Mouse (Mus musculus) forebrain, embryonic 12.5 days (tissue): ENCODE results near the gene Ppp1r12a. TPM values are rescaled to one million over a fixed set of nuclear protein-coding genes. Genes with fewer than 3 reads are reported as not detected.

Experiments
- ATAC-seq: fragments of 200-750 bp; cut with Nextera tagmentation; 2 replicates; pipeline ENCODE4 v1.8.0; 2017; ENCODE audit warnings: moderate TSS enrichment; ENCODE audit not compliant: low FRiP score
- H3K27ac ChIP-seq: fragments of 300-500 bp; sonication (generic); 2 replicates; pipeline ENCODE4 v1.5.1; 2016; ENCODE audit warnings: mild to moderate bottlenecking
- H3K27me3 ChIP-seq: fragments of 300-500 bp; sonication (generic); 2 replicates; pipeline ENCODE4 v1.6.1; 2016; ENCODE audit warnings: mild to moderate bottlenecking
- H3K36me3 ChIP-seq: fragments of 300-500 bp; sonication (generic); replicated peaks from 2 replicates; pipeline ENCODE4 v1.6.1; 2016; ENCODE audit warnings: mild to moderate bottlenecking
- H3K4me1 ChIP-seq: fragments of 300-500 bp; sonication (generic); 2 replicates; pipeline ENCODE4 v1.6.1; 2016
- H3K4me2 ChIP-seq: fragments of 300-500 bp; sonication (generic); 2 replicates; pipeline ENCODE4 v1.6.1; 2016; ENCODE audit warnings: mild to moderate bottlenecking, moderate library complexity
- H3K4me3 ChIP-seq: fragments of 300-500 bp; sonication (generic); replicated peaks from 2 replicates; pipeline ENCODE4 v1.5.1; 2016; ENCODE audit warnings: mild to moderate bottlenecking
- H3K9ac ChIP-seq: fragments of 300-500 bp; sonication (generic); 2 replicates; pipeline ENCODE4 v1.6.1; 2016; ENCODE audit warnings: mild to moderate bottlenecking
- H3K9me3 ChIP-seq: fragments of 300-500 bp; sonication (generic); 2 replicates; pipeline ENCODE4 v1.6.1; 2016
- WGBS: fragments of 180-500 bp; shearing (Covaris S2); methylation state at CpG from one replicate; pipeline ENCODE4 v1.1.7; 2016; 5-methylcytosine and 5-hydroxymethylcytosine counted together
- polyA plus RNA-seq: library from polyadenylated mRNA; unstranded; fragments of >200 nt; fragmentation: Nextera tagmentation; extraction: Ambion mirVana; gene quantifications from 2 replicates; pipeline ENCODE4 v1.2.1, GENCODE M21; 2016

Gene Ppp1r12a
- polyA plus RNA-seq, 1 experiment from 2014 or later: 84.7 TPM

DNA sequence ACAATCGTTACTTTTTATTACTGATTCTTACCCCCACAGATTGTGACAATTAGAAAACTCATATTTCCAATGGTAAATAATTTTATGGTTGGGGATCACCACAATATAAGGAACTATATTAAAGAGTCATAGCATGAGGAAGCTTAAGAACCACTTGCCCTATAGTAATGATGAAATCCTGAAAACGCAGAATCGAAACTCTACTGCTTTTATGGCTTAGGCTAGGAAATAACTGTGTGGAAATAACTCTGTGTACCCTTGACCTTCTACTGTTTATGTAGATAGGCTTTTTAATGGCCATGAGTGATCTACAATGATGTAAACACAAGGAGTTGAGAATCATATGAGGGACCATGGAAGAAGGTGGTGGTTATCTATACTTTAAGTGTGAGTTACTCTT, 21.3 kb upstream of the Ppp1r12a start:
- Histone ChIP-seq H3K4me2 (no peak overlapping the region), H3K36me3 (no peaks in the 10 kb centered on the region), H3K9ac (no peak overlapping the region), H3K27ac (no peak overlapping the region), H3K27me3 (no peaks in the 10 kb centered on the region), H3K4me1 (no peaks in the 10 kb centered on the region), H3K9me3 (no peaks in the 10 kb centered on the region), H3K4me3 (no peak overlapping the region)
- 95% methylated on average over 3 of the region's 3 CpGs for WGBS
- no peak for ATAC-seq

DNA sequence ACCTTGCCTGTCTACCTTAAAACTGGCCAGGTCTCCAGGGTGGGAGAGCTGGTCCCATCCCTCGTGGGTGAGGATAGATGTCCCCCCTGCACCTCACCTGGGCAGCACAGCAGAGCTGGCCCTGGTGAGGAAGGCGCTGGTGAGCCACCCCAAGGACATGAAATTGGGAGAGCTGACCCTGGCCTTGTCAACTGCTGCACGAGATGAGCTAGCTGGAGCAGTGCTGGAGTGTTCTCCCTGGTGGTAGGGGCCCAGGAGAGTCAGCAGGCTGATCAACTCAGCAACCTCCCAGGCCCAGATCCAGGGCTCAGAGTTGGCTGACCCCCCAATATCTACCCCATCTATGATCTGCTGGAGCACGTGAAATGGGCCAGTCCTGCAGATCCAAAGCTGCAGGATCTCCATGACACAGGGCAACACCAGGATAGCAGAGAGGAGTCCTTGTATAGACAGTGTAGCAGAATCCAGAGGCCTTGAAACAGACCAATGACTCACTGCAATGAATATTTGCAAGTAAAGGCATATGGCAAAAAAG, 17.9 kb upstream of the Ppp1r12a start:
- H3K4me1 ChIP-seq: no peaks in the 10 kb centered on the region
- 80% methylated on average over 4 of the region's 4 CpGs for WGBS
- H3K4me3 ChIP-seq: no peak overlapping the region
- H3K36me3 ChIP-seq: no peaks in the 10 kb centered on the region
- no peak overlapping the region for H3K9ac ChIP-seq
- no peaks in the 10 kb centered on the region for H3K27me3 ChIP-seq
- no peak overlapping the region for H3K4me2 ChIP-seq
- H3K9me3 ChIP-seq: no peaks in the 10 kb centered on the region
- H3K27ac ChIP-seq: no peak overlapping the region
- no peak for ATAC-seq

DNA sequence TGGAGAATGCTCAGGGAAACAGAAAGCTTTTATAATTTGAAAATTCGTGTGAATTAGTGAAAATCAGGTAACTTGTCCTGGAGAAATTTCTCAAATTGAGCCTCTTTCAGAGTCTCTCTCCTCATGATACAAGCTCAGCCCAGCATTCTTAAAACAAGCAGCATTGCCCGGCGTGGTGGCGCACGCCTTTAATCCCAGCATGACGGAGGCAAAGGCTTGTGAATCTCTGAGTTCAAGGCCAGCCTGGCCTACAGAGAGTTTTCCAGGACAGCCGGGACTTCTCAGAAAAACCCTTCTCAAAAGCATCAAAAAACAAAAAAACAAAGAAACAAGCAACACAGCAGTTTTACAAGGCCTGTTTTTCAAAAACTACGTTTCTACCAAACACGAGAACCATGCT, 16.3 kb upstream of the Ppp1r12a start:
- no peak for ATAC-seq
- Histone ChIP-seq H3K9me3 (no peaks in the 10 kb centered on the region), H3K27ac (no peak overlapping the region), H3K36me3 (no peaks in the 10 kb centered on the region), H3K4me2 (no peak overlapping the region), H3K4me3 (no peak overlapping the region), H3K27me3 (no peaks in the 10 kb centered on the region), H3K4me1 (no peaks in the 10 kb centered on the region), H3K9ac (no peak overlapping the region)
- WGBS: 80% methylated on average over 9 of the region's 9 CpGs

DNA sequence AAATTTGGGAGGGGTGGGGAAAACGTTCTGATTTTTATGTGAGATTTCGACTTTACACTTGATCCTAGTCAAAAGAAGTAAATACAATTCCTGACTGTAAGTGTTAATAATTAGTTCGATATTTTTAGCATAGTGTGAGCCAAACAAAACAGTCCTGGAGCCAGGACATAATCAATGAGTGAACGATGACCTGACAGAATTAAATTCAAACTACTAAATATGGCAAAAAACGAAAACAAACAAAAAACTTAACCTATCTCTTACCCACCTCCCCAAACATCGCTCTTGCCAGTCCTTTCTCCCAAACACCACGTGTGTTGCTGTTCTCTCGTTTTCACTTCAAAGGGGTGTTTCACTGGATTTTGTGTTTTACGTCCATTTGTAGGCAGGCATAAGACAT, 15.0 kb upstream of the Ppp1r12a start:
- Histone ChIP-seq H3K27me3 (no peaks in the 10 kb centered on the region), H3K4me2 (no peak overlapping the region), H3K9ac (no peak overlapping the region), H3K36me3 (no peaks in the 10 kb centered on the region), H3K4me1 (no peaks in the 10 kb centered on the region), H3K9me3 (no peaks in the 10 kb centered on the region), H3K27ac (no peak overlapping the region), H3K4me3 (no peak overlapping the region)
- no peak for ATAC-seq
- 89% methylated on average over 9 of the region's 9 CpGs for WGBS

DNA sequence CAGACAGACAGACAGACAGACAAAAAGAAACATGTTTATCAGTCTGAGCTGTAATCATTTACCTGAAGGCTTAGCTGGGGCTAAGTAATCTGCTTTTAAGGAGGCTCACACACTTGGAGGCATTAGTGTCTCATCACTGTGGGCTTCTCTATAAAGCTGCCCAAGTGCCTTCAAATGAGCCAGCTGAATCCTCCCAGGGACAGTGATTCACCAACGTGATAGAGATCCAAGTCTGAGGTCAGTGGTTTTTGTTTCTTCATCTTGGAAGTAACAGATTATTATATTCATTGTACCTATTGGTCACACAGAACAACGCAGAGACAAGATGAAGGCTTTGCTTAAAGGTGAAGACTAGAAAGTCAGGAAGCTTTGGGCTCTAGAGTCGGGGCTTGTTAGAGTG, 8.7 kb upstream of the Ppp1r12a start:
- Histone ChIP-seq H3K4me1 (no peaks in the 10 kb centered on the region), H3K4me3 (no peak overlapping the region), H3K9me3 (no peaks in the 10 kb centered on the region), H3K27ac (no peak overlapping the region), H3K27me3 (no peaks in the 10 kb centered on the region), H3K9ac (no peak overlapping the region), H3K4me2 (no peak overlapping the region), H3K36me3 (no peaks in the 10 kb centered on the region)
- 80% methylated on average over 3 of the region's 3 CpGs for WGBS
- ATAC-seq: no peak

DNA sequence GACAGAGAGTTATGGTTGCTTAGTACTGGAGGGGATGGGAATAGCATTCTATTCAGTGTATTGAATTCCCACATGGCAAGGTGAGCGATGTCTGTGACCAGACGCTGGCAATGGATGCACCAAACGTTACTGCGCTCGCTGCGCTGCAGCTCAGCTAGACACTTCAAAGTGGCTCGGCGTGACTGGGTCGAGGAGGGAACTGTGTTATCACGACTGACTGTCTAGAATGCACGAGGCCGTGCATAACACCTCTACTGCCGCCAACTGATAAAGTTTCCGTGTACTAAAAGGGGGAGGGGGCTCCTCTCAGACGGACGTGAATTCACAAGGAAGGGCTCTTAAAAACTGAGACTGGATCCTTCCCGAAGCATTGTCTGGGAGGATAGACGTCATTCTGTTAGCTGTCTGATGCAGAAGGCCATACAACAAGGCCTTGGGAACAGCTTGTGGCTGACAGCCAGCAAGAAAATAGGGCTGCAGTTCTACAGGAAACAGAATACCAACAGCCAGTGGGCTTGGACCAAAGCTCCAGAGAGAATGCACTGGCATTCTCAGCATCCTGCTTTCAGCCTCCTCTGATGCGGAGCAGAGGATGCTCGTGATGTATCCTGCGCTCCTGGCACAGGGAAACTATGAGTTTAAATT, 6.8 kb upstream of the Ppp1r12a start:
- WGBS: 81% methylated on average over 21 of the region's 21 CpGs
- Histone ChIP-seq H3K4me2 (no peak overlapping the region), H3K9me3 (no peaks in the 10 kb centered on the region), H3K4me1 (no peaks in the 10 kb centered on the region), H3K9ac (no peak overlapping the region), H3K36me3 (no peaks in the 10 kb centered on the region), H3K4me3 (no peak overlapping the region), H3K27ac (no peak overlapping the region), H3K27me3 (no peaks in the 10 kb centered on the region)
- ATAC-seq: 0 out of 2 replicates have a peak, but pooled peaks have one; percentile 33

DNA sequence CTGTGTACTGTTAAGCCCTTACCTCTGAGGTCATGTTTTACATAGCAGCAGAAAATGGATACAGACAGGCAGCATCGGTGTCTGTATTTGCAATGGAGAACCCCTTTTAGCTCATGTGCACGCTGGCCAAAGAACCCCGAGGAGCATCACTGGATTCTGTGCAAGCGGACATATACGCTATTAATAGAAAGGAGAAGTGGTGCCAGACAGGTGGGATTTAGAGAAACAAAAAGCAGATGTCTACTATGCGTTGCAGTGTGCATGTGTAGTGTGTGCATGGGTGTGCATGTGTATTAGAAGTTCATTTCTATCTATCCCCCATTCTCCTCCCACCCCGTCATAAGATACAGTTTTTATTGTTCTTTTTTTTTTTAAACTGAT, 6.3 kb upstream of the Ppp1r12a start:
- no peaks in the 10 kb centered on the region for H3K9me3 ChIP-seq

DNA sequence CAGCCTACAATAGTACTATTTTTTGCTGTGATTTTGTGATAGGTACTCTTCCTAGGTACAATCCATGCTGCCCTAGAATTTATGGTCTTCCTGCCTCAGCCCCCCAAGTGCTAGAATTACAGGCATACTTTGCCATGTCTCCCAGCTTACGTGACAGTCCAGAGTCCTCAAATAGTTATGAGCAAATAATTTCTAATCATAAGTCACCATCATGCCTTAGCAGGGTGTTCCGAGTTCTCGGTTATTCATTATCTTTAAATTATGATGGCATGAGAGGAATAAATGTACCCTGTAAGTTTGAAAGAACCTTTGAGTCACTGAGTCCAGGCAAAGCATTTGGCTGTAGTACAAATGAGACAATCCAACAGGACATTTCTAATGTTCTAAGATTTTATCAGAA, 5.9 kb upstream of the Ppp1r12a start:
- ATAC-seq: no peak
- no peaks in the 10 kb centered on the region for H3K36me3 ChIP-seq
- 95% methylated on average over 3 of the region's 3 CpGs for WGBS
- peaks cover 3% of the 10 kb centered on the region for H3K4me1 ChIP-seq
- no peaks in the 10 kb centered on the region for H3K9me3 ChIP-seq
- H3K27me3 ChIP-seq: no peaks in the 10 kb centered on the region
- no peak overlapping the region for H3K27ac ChIP-seq
- no peak overlapping the region for H3K4me2 ChIP-seq
- no peak overlapping the region for H3K9ac ChIP-seq
- no peak overlapping the region for H3K4me3 ChIP-seq

More for the DNA sequence above, 6.3 kb upstream of the Ppp1r12a start:
- Histone ChIP-seq H3K36me3 (no peaks in the 10 kb centered on the region), H3K9ac (no peak overlapping the region), H3K4me1 (no peaks in the 10 kb centered on the region; the same call in 1 of the 2 replicates), H3K27me3 (no peaks in the 10 kb centered on the region), H3K4me3 (no peak overlapping the region), H3K27ac (no peak overlapping the region), H3K4me2 (no peak overlapping the region)
- no peak for ATAC-seq
- 89% methylated on average over 7 of the region's 7 CpGs for WGBS

DNA sequence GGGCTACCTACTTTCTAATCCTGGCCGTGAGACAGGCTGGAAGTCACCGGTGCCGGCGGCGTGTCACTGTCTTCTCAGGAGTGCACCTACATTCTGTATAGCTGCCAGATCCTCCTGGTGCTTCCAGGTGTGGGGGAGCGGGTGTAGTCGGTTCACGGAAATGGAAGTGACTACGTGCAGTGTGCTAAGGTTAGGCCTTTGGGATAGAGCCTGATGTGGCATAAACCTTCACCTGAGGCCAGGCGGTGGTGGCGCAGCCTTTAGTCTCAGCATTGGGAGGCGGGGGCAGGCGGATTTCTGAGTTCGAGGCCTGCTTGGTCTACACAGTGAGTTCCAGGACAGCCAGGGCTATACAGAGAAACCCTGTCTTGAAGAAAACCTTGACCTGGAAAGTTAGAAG, 3.0 kb upstream of the Ppp1r12a start:
- 92% methylated on average over 14 of the region's 14 CpGs for WGBS
- Histone ChIP-seq H3K9me3 (no peaks in the 10 kb centered on the region), H3K9ac (no peak overlapping the region), H3K27me3 (no peaks in the 10 kb centered on the region), H3K27ac (no peak overlapping the region), H3K4me2 (no peak overlapping the region), H3K36me3 (no peaks in the 10 kb centered on the region), H3K4me3 (no peak overlapping the region), H3K4me1 (peaks cover 10% of the 10 kb centered on the region)
- ATAC-seq: no peak

DNA sequence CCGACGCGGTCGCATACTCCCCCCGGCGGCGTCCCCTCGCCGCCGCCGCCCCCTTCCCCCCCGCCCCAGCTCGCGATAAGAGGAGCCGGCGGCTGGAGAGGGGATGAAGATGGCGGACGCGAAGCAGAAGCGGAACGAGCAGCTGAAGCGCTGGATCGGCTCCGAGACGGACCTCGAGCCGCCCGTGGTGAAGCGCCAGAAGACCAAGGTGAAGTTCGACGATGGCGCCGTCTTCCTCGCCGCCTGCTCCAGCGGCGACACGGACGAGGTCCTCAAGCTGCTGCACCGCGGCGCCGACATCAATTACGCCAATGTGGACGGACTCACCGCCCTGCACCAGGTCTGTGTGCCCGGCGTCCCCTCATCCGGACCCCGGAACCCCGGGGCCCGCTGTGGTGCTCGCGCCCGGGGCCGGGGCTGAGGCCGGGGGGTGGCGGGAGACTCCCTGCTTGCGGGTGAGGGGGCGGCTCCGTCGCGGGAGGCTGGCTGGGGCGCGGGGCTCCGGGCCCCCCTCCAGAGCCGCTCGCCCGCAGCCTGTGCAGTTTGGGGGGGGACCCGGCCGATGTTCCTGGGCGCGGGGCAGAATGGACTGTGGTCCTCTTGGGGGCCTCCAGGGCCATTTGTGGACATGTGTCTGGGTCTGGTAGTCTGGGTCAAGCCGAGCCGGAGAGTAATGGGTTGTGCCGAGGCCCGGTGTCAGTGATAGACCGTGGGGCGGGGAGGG, 466 bp downstream of the Ppp1r12a start:
- Histone ChIP-seq H3K4me3 (peak overlapping the region; percentile 98), H3K36me3 (no peaks in the 10 kb centered on the region), H3K27me3 (no peaks in the 10 kb centered on the region), H3K27ac (peak overlapping the region; percentile 99), H3K4me1 (peaks cover 28% of the 10 kb centered on the region), H3K4me2 (peak overlapping the region; percentile 67), H3K9me3 (no peaks in the 10 kb centered on the region), H3K9ac (peak overlapping the region; percentile 99)
- peak; percentile 68 for ATAC-seq
- under 1% methylated on average over 53 of the region's 79 CpGs for WGBS

DNA sequence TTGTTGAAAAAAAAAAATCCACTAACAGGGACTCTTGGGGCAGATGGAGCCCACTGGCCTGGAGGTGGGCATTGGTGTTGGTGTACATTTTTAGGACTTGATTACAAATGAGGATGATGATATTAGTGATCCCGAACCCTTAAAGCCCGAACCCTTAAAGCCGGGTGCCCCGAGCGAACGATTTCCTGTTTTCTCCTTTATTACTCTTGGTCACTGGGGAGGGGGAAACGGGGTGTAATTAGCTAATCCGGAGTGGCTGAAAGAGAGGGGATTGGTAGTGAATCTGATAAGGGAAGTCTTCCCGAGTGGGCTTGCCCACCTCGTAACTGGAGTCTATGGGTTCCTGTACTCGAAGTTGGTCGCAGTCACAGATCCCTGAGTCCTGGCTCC, 1.0 kb downstream of the Ppp1r12a start:
- Histone ChIP-seq H3K27ac (peak overlapping the region; percentile 99), H3K27me3 (no peaks in the 10 kb centered on the region), H3K9me3 (no peaks in the 10 kb centered on the region), H3K4me2 (peak overlapping the region; percentile 67), H3K36me3 (no peaks in the 10 kb centered on the region), H3K4me3 (peak overlapping the region; percentile 98), H3K4me1 (peaks cover 28% of the 10 kb centered on the region), H3K9ac (peak overlapping the region; percentile 99)
- under 1% methylated on average over 12 of the region's 12 CpGs for WGBS
- ATAC-seq: no peak

DNA sequence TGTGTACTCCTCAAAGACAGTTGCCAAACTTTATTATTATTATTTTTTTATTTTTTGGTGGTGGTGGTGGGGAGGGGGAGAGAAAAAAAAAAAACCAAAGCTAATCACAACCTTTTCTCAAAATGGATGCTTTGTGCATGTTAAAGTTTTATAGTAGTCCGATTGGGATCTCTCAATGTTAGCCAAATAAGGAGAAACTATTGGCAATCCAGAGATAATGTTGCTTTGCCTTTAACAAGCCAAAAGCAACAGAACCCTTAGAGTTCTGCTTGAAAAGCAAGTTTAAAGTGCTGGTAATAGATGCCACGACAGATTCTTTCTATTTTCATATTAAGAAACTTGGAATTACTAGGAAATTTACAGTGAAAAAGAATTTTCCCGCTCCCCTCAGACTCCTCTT, 1.5 kb downstream of the Ppp1r12a start:
- Histone ChIP-seq H3K4me3 (peak overlapping the region; percentile 98), H3K9me3 (no peaks in the 10 kb centered on the region), H3K27ac (no peak overlapping the region), H3K4me1 (peaks cover 28% of the 10 kb centered on the region), H3K36me3 (no peaks in the 10 kb centered on the region), H3K27me3 (no peaks in the 10 kb centered on the region), H3K9ac (peak overlapping the region; percentile 99), H3K4me2 (peak overlapping the region; percentile 67)
- 31% methylated on average over 3 of the region's 3 CpGs for WGBS
- ATAC-seq: no peak

DNA sequence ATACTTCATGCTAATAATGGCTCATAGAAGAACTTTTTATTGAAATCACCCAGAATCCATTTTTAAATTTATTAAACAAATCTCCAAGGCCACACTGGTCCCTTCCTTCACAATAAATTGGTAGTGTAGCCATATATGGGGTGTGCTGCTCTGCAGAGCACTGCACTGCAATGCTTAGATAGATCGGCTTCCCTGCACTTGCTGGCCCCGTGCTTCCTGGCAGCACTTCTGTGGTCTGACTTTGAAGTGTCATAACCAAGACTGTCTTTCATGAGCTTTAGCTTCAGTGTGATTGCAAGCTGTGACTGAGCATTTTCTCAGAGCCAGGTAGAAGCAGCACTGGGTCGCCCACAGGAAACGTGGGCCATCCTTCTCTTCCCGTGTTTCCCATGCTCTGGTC, 5.8 kb downstream of the Ppp1r12a start:
- no peak overlapping the region for H3K27ac ChIP-seq
- WGBS: 88% methylated on average over 5 of the region's 5 CpGs
- no peaks in the 10 kb centered on the region for H3K36me3 ChIP-seq
- no peak for ATAC-seq
- no peaks in the 10 kb centered on the region for H3K27me3 ChIP-seq
- no peaks in the 10 kb centered on the region for H3K9me3 ChIP-seq
- no peak overlapping the region for H3K4me2 ChIP-seq
- no peak overlapping the region for H3K4me3 ChIP-seq
- H3K4me1 ChIP-seq: peaks cover 23% of the 10 kb centered on the region
- no peak overlapping the region for H3K9ac ChIP-seq
